Mouse (Mus musculus) liver, postnatal 0 days (tissue): ENCODE results near the gene Gm10563. TPM values are rescaled to one million over a fixed set of nuclear protein-coding genes. Genes with fewer than 3 reads are reported as not detected.
A peak's percentile ranks its signal among the peaks of the same experiment; 100 is the strongest.

ENCODE experiments used
- ATAC-seq: fragments of 200-750 bp; cut with Nextera tagmentation; 2 replicates; pipeline ENCODE4 v1.8.0; 2017; ENCODE audit warnings: mild to moderate bottlenecking, moderate library complexity
- DNase-seq: peaks from one replicate; pipeline ENCODE4 v3.0.0-alpha.2; 2016
- H3K27ac ChIP-seq: fragments of 300-500 bp; sonication (generic); 2 replicates; pipeline ENCODE4 v1.5.1; 2014; ENCODE audit warnings: antibody characterized with exemption, moderate library complexity, mild to moderate bottlenecking, low read depth
- H3K27me3 ChIP-seq: fragments of 300-500 bp; sonication (generic); 2 replicates; pipeline ENCODE4 v1.6.1; 2014; ENCODE audit warnings: low read length, control low read depth, mixed read lengths; ENCODE audit not compliant: insufficient read depth
- H3K36me3 ChIP-seq: fragments of 300-500 bp; sonication (generic); replicated peaks from 2 replicates; pipeline ENCODE4 v1.6.1; 2014; ENCODE audit warnings: mild to moderate bottlenecking, control low read depth, low read length, moderate library complexity, mixed read lengths; ENCODE audit not compliant: insufficient read depth
- H3K4me1 ChIP-seq: fragments of 300-500 bp; sonication (generic); 2 replicates; pipeline ENCODE4 v1.6.1; 2014; ENCODE audit warnings: antibody characterized with exemption, mild to moderate bottlenecking, control low read depth; ENCODE audit not compliant: insufficient read depth
- H3K4me2 ChIP-seq: fragments of 300-500 bp; sonication (generic); 2 replicates; pipeline ENCODE4 v1.6.1; 2014; ENCODE audit warnings: low read depth, mild to moderate bottlenecking, low read length, moderate library complexity, mixed read lengths
- H3K4me3 ChIP-seq: fragments of 300-500 bp; sonication (generic); 2 replicates; pipeline ENCODE4 v1.5.1; 2014; ENCODE audit warnings: low read depth, low read length
- H3K9ac ChIP-seq: fragments of 300-500 bp; sonication (generic); replicated peaks from 2 replicates; pipeline ENCODE4 v1.6.1; 2014; ENCODE audit warnings: mild to moderate bottlenecking, moderate library complexity
- H3K9me3 ChIP-seq: fragments of 300-500 bp; sonication (generic); 2 replicates; pipeline ENCODE4 v1.6.1; 2016; ENCODE audit warnings: mild to moderate bottlenecking, control low read depth, low read length, mixed read lengths
- CTCF ChIP-seq: sonication (generic); IDR thresholded peaks from 2 replicates; pipeline ENCODE4 v1.5.1; 2016; ENCODE audit warnings: antibody characterized with exemption, low read depth
- EP300 ChIP-seq: IDR thresholded peaks from 2 replicates; pipeline ENCODE4 v1.6.1; 2016; ENCODE audit warnings: antibody characterized with exemption, low read depth, mild to moderate bottlenecking
- WGBS: fragments of 180-500 bp; shearing (Covaris S2); extraction: QIAGEN DNeasy Blood & Tissue Kit; methylation state at CpG from one replicate; pipeline ENCODE4 v1.1.7; 2014; ENCODE audit not compliant: insufficient replicate concordance; 5-methylcytosine and 5-hydroxymethylcytosine counted together
- polyA plus RNA-seq: library from polyadenylated mRNA; unstranded; fragments of >200 nt; fragmentation: Nextera tagmentation; extraction: Ambion mirVana; gene quantifications from 2 replicates; pipeline ENCODE4 v1.2.1, GENCODE M21; 2015

Gene Gm10563
- polyA plus RNA-seq, 1 experiment from 2014 or later: not detected

GRCm38 (mm10) chr4:155653086-155653450 is 7.9 kb upstream of the Gm10563 start, which contains the start of gene Mmp23:
Gene Mmp23, minus strand, starts transcription at chr4:155653384.
- DNase-seq: no peak
- WGBS: under 1% methylated on average over 32 of the region's 33 CpGs

GRCm38 (mm10) chr4:155652283-155653085 is 7.3 kb upstream of the Gm10563 start:
- no peak overlapping the region; the same call in 1 of the 2 replicates for H3K27ac ChIP-seq

More at GRCm38 (mm10) chr4:155653086-155653450, 7.9 kb upstream of the Gm10563 start, which contains the start of gene Mmp23:
- Histone ChIP-seq H3K27me3 (peaks cover 45% of the 10 kb centered on the region), H3K9ac (peak within 1 kb of the TSS; percentile 47; the same call in 1 of the 2 replicates), H3K36me3 (peaks cover 27% of the 10 kb centered on the region), H3K4me3 (peak within 1 kb of the TSS; percentile 30), H3K9me3 (no peaks in the 10 kb centered on the region), H3K27ac (peak within 1 kb of the TSS; percentile 12; the same call in 1 of the 2 replicates), H3K4me2 (peak within 1 kb of the TSS; percentile 54), H3K4me1 (peaks cover 19% of the 10 kb centered on the region)
- no peak for ATAC-seq
- TF ChIP-seq EP300 (no peak), CTCF (peak; percentile 11; the same call in 1 of the 2 replicates)

GRCm38 (mm10) chr4:155651553-155652269 is 6.5 kb upstream of the Gm10563 start:
- H3K27ac ChIP-seq: no peak overlapping the region; the same call in 1 of the 2 replicates
- no peak overlapping the region for H3K4me3 ChIP-seq

More at GRCm38 (mm10) chr4:155652283-155653085, 7.3 kb upstream of the Gm10563 start:
- peaks cover 45% of the 10 kb centered on the region for H3K27me3 ChIP-seq
- 26% methylated on average over 36 of the region's 36 CpGs for WGBS
- peak overlapping the region; percentile 54 for H3K4me2 ChIP-seq
- H3K36me3 ChIP-seq: peaks cover 32% of the 10 kb centered on the region
- TF ChIP-seq CTCF (no peak), EP300 (no peak)
- ATAC-seq: no peak
- peak overlapping the region; percentile 47; the same call in 1 of the 2 replicates for H3K9ac ChIP-seq
- H3K4me3 ChIP-seq: peak overlapping the region; percentile 30
- H3K4me1 ChIP-seq: peaks cover 19% of the 10 kb centered on the region
- no peak for DNase-seq
- no peaks in the 10 kb centered on the region for H3K9me3 ChIP-seq

GRCm38 (mm10) chr4:155649355-155649754 is 4.1 kb upstream of the Gm10563 start:
- H3K27me3 ChIP-seq: peaks cover 32% of the 10 kb centered on the region
- TF ChIP-seq CTCF (no peak), EP300 (no peak)
- WGBS: 83% methylated on average over 11 of the region's 11 CpGs
- no peaks in the 10 kb centered on the region for H3K9me3 ChIP-seq
- H3K9ac ChIP-seq: no peak overlapping the region
- H3K4me2 ChIP-seq: no peak overlapping the region
- no peak overlapping the region for H3K4me3 ChIP-seq
- ATAC-seq: no peak
- DNase-seq: no peak
- H3K4me1 ChIP-seq: peaks cover 13% of the 10 kb centered on the region
- H3K27ac ChIP-seq: no peak overlapping the region
- peaks cover 37% of the 10 kb centered on the region for H3K36me3 ChIP-seq

More at GRCm38 (mm10) chr4:155651553-155652269, 6.5 kb upstream of the Gm10563 start:
- WGBS: 63% methylated on average over 15 of the region's 15 CpGs
- ATAC-seq (no peak), DNase-seq (no peak)
- no peak overlapping the region for H3K4me2 ChIP-seq
- H3K36me3 ChIP-seq: peaks cover 37% of the 10 kb centered on the region
- no peak overlapping the region for H3K9ac ChIP-seq
- H3K4me1 ChIP-seq: peaks cover 19% of the 10 kb centered on the region
- H3K9me3 ChIP-seq: no peaks in the 10 kb centered on the region
- TF ChIP-seq CTCF (no peak), EP300 (no peak)
- peaks cover 45% of the 10 kb centered on the region for H3K27me3 ChIP-seq

GRCm38 (mm10) chr4:155645721-155646120 is 513 bp upstream of the Gm10563 start:
- peaks cover 64% of the 10 kb centered on the region for H3K36me3 ChIP-seq
- TF ChIP-seq CTCF (no peak), EP300 (no peak)
- DNase-seq: no peak
- no peaks in the 10 kb centered on the region for H3K4me1 ChIP-seq
- no peak for ATAC-seq
- no peak overlapping the region for H3K4me3 ChIP-seq
- H3K27ac ChIP-seq: no peak overlapping the region
- WGBS: 81% methylated on average over 5 of the region's 5 CpGs
- no peaks in the 10 kb centered on the region for H3K9me3 ChIP-seq
- H3K4me2 ChIP-seq: no peak overlapping the region
- H3K9ac ChIP-seq: no peak overlapping the region
- no peaks in the 10 kb centered on the region for H3K27me3 ChIP-seq

- no peaks in the 10 kb centered on the region for H3K4me1 ChIP-seq
- peaks cover 61% of the 10 kb centered on the region for H3K36me3 ChIP-seq
- H3K9me3 ChIP-seq: no peaks in the 10 kb centered on the region
- H3K4me2 ChIP-seq: no peak overlapping the region
- DNase-seq (no peak), ATAC-seq (no peak)
- 92% methylated on average over 1 of the region's 1 CpGs for WGBS
- no peak overlapping the region for H3K27ac ChIP-seq
- TF ChIP-seq CTCF (no peak), EP300 (no peak)
- no peak overlapping the region for H3K4me3 ChIP-seq
- no peaks in the 10 kb centered on the region for H3K27me3 ChIP-seq
- no peak overlapping the region for H3K9ac ChIP-seq
These were observed 1.7 kb downstream of the Gm10563 start for GRCm38 (mm10) chr4:155643531-155643930.
